Mouse (Mus musculus) erythroid progenitor cell, adult 5-6 weeks (primary cell): ENCODE measurements around the gene C1qtnf5. TPM values are rescaled to one million over a fixed set of nuclear protein-coding genes. Genes with fewer than 3 reads are reported as not detected.

Source experiments
- ATAC-seq: replicated peaks from 2 replicates; pipeline ENCODE4 v1.8.0; 2016; ENCODE audit warnings: moderate number of reproducible peaks, mild to moderate bottlenecking, moderate TSS enrichment, inconsistent platforms; ENCODE audit not compliant: poor library complexity, low FRiP score, severe bottlenecking
- total RNA-seq, 2 experiments: library from RNA; stranded (forward) in 1 of 2; stranded (reverse) in 1 of 2; fragments of 150-400 nt in 1 of 2; fragments of 186-747, 209-891 nt in 1 of 2; gene quantifications; 2 replicates each; pipeline versions ENCODE4 v1.2.3 to v1.2.4; 2015 to 2017; ENCODE audit warnings: low replicate concordance in 2 of 2

Gene C1qtnf5
- total RNA-seq, 2 experiments from 2014 or later: not detected

DNA sequence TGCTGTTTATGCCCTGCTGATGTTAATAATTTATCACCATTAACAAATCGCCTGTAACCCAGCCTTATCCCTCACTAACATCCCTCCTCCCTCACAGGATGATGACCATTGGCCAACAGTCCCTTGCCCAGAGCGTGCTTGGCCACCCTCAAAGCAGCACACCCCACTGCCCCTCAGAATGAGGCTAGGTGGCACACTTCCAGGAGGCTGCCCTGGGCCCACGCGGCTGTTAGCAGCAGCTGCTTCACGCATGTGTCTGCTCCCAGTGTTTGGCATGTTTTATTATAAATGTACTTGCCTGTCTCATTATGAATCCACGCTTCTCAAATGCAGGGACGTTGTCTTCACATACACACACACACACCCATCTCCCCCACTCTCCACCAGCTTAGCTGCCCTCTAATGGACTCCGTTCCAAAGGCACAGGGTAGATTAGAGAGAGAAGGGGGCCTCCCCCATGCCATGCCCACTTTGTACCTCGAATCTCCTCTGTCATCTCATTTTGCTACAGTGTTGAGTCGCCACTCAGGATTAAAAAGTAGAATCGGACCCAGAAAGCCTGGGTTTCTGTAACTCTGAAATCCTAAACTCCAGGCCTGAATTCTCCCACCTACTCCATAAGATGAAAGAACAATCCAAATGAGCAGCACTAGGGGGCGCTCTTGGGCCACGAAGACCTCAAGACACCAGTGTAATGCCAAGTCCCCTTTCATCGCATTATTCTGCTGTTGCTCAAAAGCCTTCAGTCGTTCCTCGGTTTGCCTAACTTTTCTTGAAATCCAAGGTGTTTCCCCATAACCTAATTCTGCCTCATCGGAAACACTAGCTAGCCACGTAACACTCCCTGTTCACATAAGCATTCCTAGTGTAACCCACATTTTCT is 18.7 kb downstream of the C1qtnf5 start:
- peak; percentile 71 for ATAC-seq

DNA sequence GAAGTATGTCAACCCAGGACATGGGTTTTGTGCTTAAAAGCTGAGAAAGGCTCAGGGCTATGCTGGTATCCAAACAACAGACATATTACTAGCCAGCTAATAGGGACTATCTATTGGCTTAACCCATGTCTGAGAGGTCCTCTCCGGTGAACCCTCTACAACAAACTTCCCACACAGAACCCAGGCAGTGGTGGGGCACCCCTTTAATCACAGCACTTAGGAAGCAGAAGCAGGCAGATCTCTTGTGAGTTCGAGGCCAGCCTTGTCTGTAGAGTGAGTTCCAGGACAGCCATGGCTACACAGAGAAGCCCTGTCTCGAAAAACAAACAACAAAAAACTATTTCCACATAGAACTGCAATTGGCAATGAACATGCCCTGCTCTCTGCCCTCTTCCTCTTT is 19.7 kb downstream of the C1qtnf5 start:
- no peak for ATAC-seq

DNA sequence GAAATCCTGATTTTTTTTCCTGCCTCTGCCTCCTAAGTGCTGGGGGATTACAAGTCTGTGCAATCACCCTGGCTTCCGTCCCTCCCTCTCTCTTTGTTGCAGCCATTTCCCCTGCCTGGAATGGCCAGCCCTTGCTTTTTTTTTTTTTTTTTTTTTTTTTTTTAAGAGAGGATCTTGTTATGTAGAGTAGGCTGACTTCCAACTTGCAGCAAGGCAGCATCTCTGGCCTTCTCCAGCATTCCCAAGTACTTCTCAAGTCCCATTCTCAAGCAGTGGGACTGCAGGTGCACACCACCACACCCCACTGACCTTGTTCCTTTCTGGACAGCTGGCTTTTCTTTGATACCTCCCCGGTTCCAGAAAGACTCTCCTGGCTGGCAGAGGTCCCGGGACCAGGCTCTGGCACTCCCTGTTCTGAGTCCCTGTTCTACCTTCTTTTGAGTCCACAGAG is 20.3 kb downstream of the C1qtnf5 start:
- no peak for ATAC-seq

DNA sequence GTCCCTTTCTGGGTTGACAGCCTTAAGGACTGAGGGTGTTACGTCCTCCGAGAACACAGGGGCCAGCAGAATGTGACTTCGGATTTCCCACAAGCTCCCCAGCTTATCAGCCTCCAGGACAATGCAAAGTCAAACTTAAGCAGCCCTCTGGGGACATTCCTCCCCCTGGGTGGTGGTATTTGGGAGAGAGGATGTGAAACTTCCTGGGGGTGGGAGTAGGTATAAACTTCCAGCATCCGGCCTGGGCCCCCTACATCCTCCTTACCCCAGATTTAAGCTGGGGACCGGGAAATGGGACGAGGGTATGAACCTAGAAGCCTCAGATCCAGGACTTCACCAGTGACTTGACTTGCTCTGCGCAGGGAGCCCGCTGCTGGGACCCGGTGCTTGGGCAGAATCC is 22.6 kb downstream of the C1qtnf5 start:
- no peak for ATAC-seq

DNA sequence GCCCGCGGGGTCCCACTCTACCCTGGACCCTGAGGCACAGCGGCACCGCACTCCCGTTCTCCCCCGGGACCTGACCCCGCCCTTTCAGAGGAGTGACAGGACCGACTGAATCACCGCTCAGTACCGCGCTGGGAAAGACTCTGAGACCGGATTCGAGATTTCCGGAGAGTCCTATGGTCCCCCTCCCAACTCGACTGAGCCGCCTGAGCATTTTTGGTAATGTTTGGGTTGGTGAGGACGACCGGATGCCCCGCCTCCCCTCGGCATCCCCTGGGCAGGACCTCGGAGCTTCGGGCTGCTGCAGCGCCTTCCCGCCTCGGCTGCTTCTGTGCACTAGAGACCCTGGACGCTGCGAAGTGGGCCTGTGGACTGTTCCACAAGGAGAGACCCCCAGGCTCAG is 23.0 kb downstream of the C1qtnf5 start:
- ATAC-seq: no peak

DNA sequence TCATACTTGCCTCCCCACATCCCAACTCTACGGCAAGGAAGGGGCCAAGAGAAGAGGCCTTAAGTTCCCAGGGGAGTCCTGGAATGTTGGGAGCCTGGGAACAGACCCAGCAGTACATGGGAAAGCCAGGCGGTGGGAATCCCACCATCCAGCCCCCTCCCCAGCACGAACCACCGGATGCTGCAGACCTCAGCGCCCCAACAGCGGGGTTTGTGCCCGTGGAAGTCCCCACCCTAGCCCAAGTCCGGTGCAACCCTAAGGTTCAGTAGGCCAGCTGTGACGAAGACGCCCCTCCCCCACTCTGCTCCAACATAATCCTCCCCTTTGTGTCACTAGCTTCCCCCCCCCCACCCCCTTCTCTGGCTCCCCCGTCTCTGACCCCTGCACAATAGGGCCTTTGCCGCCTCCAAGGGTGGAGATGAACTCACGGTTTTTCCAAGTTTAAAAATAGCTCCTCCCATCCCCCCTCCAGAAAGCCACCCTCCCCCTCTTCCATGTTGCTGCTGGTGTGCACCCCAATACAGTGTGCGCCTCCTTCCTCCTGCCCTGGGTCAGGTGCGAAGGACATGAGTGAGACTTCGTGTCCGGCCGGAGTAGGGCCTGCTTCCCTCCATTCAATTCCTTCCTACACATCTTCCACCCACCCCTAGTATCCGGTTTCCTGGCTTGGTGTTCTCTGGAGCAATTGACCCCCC is 23.7 kb downstream of the C1qtnf5 start:
- no peak for ATAC-seq

DNA sequence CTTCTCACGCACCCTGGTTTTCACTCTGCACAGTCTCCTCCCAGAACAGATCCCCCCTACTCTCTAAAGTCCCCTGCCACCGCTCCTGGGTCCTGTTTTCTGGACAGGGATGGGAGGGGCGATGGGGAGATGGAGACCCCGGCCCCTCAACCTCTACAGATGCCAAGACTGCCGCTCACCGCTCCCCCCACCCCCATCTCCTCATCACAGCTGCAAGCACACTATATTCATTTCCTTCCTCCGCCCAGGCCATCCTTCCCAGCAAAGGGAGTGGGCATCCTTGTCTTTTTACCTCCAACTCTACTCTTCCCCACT is 24.2 kb downstream of the C1qtnf5 start:
- no peak for ATAC-seq

DNA sequence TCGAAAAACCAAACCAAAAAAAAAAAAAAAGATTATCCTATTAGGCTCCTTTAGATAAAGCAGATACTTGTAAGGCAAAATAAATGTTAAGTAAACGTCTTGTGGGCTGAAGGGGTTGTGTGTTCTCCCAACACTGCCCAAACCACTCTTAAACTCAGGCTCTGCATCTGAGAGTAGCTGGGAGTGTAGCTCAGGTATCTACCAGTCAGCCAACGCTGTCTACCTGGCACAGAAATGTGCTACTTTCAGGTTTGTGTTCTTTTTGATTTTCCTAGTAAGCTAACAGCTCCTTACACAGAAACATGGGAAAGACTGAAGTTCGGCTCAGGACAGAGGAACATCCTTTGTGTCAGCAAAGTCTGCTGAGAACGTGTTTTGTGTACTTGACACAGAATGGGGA is 25.2 kb downstream of the C1qtnf5 start:
- ATAC-seq: no peak

DNA sequence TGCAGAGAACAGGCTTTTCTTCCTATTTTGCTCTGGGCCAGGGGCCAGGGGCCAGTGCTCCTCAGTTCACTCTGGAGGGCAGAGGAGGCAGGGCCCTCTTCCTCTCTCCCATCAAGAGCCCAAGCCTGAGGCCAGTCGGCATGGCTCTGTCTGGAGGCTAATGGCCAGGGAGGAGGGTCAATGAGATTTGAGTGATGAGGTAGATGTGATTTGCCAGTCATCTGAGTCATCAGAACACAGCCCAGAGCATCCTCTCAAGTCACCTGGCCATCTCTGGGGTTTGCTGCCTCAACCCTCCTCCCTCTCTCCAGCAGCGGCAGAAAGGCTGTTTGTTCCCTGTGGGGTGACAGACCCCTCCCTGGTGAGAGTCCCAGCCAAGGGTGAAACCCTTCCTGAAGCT is 26.2 kb downstream of the C1qtnf5 start:
- no peak for ATAC-seq

DNA sequence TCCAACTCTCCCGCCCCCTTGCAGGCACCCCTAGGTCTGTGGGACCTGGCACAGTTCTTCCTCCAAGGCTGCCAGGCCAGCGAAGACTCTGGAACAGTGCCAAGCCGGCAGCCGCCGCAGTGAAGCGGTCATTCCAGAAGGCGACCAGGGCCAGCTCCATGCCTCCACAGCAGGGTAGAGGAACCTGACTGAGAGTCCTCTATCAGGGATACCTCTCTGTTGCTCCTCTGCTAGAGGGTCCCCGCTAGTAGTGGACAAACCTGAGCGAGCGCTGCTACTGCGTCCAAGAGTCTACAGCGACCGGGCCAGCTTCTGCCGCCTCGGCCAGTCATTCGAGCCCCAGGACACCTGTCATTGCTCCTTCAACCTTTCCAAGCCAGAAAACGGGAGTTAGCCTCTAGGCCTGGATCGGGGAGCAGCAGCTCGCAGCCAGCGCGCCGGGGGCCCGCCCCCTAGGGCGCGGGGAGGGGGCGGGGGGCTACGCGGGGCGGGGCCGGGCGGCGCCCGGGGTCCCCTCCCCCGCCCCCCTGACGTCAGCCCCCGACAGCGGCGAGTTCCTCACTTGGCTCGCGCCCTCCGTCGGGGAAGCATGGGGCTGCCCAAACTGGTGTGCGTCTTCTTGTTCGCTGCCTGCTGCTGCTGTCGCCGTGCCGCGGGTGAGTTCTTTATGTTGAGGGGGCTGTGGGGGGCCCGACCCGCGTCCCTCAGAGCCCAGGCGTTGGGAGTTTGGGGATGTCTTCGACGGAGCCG is 27.2 kb downstream of the C1qtnf5 start, which contains the start of gene Mcam:
TSS of gene Mcam (plus strand) at position 369 of the 750 bp plus-strand sequence.
- no peak for ATAC-seq

DNA sequence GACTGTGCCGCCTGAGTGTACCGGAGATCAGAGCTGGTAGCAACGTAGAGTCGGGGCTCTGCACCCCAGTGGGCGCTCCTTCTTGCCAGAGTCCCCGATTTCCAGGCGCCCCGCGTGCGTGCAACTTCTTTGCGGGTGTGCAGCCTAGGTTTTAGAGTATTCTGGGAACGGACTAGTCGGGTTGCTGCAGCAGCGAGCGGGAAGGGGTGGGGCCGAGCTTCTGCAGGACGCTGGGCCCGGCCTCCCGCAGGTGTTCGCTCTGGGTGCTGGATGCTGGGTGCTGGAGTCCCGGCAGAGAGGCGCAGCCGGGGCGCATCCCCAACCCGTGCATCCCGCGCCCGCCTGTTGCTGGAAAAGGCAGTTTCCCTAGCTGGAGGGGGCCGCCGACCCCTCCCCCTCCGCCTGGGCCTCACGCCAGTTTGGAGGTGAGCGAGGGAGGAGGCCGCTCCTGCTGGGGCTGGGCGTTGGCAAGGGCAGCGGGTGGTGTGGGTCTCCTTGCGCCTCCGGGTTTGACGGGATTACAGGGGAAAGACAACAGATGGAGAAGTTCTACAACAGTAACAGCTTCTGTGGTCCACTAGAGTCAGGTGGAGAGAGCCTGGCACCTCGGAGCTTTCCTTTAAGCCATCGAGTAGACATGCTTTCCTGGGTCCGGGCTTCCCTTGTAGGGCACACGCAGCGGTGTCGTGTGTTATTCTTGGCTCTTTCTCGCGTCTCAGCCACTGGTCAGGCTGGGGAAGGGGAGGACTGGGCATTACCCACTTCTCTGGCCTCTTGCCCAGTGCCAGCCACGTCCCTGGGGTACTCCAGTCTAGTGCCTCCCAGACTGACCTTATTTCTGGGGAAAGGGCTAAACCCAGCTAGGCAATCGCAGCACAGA is 28.0 kb downstream of the C1qtnf5 start:
- no peak for ATAC-seq

DNA sequence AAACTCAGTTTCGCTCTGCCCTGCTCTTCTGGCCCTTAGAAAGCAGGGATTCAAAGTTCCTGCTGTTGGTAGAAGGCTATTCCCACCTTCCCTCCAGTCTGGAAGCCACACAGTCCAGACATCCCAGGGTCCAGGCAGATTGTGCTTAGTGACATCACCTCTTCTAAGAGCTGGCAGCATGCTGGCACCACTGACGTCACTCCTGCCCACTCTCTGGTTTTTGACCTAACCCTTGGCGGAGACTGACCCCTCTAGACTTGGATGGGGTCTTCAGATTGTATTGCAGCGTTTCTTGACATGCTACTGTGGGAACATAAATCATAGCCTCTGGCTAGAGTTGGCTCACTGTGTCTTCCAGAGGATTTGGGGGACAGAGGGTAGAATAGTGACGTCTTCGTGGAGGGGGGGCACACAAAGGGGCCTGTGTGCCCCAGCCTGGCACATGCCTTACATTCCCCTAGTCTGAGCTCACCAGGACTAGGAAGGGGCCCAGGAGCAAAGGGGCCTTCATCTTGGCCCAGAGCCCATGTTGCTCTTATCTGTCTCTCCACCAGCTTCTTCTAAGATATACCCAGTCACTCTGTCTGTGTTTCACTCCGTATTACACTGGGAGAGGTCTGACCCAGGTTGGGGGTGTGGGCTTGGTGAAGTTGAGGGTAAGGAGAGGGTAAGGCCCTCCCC is 28.8 kb downstream of the C1qtnf5 start:
- ATAC-seq: 0 out of 2 replicates have a peak, but pooled peaks have one; percentile 7

DNA sequence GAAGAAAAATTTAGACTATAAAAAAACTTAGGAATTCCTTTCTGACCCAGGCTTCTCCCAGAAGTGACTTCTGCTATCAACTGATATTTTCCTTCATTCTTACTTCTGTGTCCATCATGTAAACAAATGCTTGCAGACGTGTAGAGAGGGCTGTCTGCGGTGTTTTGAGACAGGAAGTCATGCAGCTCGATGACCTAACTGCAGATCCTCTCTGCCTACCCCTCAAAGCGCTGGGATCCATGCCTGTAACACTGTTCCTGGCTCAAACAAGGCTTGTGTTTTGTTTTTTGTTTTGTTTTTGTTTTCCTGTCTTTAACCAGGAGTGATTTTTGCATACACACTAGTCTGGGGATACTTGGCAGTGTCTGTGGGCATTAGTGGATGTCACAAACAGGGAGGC is 30.8 kb downstream of the C1qtnf5 start:
- ATAC-seq: no peak

DNA sequence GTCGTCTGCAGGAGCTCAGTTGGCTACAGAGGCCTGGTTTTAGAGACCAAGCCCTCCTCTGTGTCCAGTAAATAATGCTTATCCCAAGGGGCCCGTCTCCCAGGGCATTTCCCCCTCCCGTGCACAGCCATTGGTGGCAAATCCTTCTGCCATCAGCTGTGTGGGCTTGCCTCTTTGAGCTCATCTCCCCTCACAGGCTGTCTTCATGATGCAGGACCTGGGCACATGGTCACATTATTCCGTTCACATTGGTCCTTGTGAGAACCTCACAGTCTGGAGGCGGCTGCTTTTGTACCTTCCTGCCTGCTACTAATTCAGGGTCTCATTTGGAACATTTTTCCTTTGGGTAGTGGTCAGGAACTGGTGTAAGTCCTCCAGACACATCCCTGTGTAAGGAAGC is 34.9 kb downstream of the C1qtnf5 start:
- no peak for ATAC-seq

DNA sequence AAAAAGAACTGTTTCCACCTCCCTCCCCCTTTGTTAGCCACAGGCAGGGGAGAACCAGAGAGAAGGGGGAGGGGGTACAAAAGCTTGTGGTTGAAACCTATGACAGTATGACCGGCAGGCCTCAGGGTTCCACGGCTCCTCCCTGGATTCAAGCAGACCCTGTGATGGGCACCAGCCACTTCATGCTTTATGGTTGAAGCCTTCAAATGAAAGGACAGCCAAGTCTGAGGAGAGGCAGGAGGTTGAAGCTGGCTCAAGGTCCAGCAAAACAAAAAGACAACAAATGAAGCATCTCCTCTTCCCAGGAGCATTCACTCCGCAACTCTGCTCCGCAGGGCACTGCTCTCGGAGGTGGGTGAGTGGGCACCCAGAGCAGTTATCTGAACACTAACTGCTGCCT is 36.4 kb downstream of the C1qtnf5 start:
- ATAC-seq: no peak

DNA sequence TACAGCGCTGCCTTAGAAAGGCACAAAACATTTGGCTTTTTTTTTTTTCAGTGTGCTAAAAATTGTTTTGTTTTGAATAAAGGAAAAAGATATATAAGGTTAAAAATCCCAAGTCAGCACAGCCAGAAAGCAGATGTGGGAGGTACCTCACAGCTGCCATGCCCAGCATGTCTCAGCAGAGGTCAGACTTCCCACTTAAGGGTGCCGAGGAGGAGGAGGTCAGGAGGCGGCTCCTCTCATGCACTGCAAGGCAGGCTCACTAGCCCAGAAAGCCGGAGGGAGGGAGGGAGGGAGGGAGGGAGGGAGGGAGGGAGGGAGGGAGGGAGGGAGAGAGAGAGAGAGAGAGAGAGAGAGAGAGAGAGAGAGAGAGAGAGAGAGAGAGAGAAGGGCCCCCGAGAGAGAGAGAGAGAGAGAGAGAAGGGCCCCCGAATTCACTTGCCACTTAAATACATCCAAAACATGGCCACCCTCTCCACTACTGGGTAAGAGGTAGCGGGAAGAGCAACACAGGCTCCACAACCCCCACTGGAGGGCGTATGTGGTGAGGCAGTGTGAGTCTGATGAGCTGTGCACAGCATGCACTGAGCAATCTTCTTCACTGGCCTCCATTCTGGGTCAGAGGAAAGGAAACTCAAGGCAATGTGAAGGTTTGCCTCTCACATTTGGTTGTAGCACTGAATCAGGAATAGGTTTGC is 37.1 kb downstream of the C1qtnf5 start:
- ATAC-seq: no peak

DNA sequence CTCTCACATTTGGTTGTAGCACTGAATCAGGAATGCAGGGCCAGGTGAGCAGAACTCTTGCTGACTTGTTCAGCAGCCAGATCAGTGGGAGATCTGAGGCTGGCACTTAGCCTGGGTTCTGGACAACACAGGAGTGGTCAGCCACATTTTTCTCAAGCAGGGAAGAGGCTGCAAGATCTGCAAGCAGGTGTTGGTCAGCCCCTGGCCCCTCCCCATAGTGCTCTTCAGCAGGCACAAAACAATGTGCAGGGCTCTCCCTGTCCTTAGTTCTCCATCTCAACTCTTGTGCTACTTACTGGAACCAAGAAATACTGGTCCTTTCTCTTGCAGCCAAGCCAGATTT is 37.6 kb downstream of the C1qtnf5 start:
- ATAC-seq: no peak

DNA sequence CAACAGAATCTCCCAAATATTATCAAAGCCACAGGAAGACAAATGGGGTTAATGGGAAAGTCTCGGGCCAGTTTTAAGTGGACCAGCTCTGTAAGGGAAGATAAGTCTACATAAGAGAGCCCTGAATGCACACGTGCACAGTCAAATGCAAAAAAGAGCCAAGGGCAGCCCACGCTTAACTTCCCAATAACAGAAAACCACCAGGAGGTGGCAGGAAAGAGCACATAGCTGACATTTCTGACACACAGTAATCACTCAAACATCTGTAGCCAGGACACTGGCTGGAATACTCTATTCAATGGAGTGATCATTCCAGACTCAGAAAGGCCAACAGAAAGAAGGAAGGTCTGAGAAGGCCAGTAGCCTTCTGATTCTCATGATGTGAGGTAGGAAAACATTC is 40.2 kb downstream of the C1qtnf5 start:
- peak; percentile 66 for ATAC-seq
